Mouse (Mus musculus) CH12.LX (cell line): ENCODE results near the gene Arsb. TPM values are rescaled to one million over a fixed set of nuclear protein-coding genes. Genes with fewer than 3 reads are reported as not detected.

Experiments
- DNase-seq: peaks from one replicate; pipeline ENCODE4 v3.0.0-alpha.2; 2013; ENCODE audit errors: extremely low read depth
- H3K27ac ChIP-seq: 2 replicates; pipeline ENCODE4 v1.5.1; 2012; ENCODE audit warnings: low read depth, mild to moderate bottlenecking, control low read depth, moderate library complexity; ENCODE audit not compliant: insufficient read depth
- H3K27me3 ChIP-seq: replicated peaks from 2 replicates; pipeline ENCODE3; 2012; ENCODE audit warnings: inconsistent platforms
- H3K36me3 ChIP-seq, 2 experiments: replicated peaks in 1 of 2; 2 replicates each; pipeline versions ENCODE3 to v1.6.1; 2012; ENCODE audit warnings: inconsistent platforms in 1 of 2, low read length in 1 of 2, mild to moderate bottlenecking in 1 of 2, mixed read lengths in 1 of 2, moderate library complexity in 1 of 2; ENCODE audit not compliant: control insufficient read depth in 1 of 2, insufficient read depth in 1 of 2
- H3K4me1 ChIP-seq, 2 experiments: 2 replicates each; pipeline ENCODE4 v1.6.1; 2012; ENCODE audit warnings: inconsistent platforms in 1 of 2, moderate library complexity in 1 of 2; ENCODE audit not compliant: insufficient read depth in 2 of 2, control insufficient read depth in 1 of 2
- H3K4me2 ChIP-seq: 2 replicates; pipeline ENCODE4 v1.6.1; 2012; ENCODE audit warnings: low read depth, mild to moderate bottlenecking, control low read depth; ENCODE audit not compliant: poor library complexity, insufficient read depth, severe bottlenecking
- H3K4me3 ChIP-seq, 3 experiments: fragments of 150-350 bp in 1 of 3; sonication (generic) in 1 of 3; replicated peaks in 1 of 3; 2 replicates each; pipeline versions ENCODE3 to v1.5.1; 2011 to 2012; ENCODE audit warnings: low read depth in 2 of 3, low read length in 2 of 3, mild to moderate bottlenecking in 2 of 3, moderate library complexity in 2 of 3, control low read depth in 1 of 3, improper control_type of control experiment in 1 of 3, inconsistent platforms in 1 of 3, mixed read lengths in 1 of 3; ENCODE audit not compliant: poor library complexity in 1 of 3
- H3K79me2 ChIP-seq: replicated peaks from 2 replicates; pipeline ENCODE4 v1.6.1; 2012; ENCODE audit warnings: mild to moderate bottlenecking, moderate library complexity; ENCODE audit not compliant: control insufficient read depth, poor library complexity, insufficient read depth, severe bottlenecking; ENCODE audit errors: extremely low read depth
- H3K9ac ChIP-seq: 2 replicates; pipeline ENCODE4 v1.6.1; 2012; ENCODE audit warnings: low read depth, mild to moderate bottlenecking, control low read depth, moderate library complexity; ENCODE audit not compliant: insufficient read depth
- H3K9me3 ChIP-seq: replicated peaks from 2 replicates; pipeline ENCODE3; 2012; ENCODE audit warnings: low read length, inconsistent platforms, mixed read lengths
- BHLHE40 ChIP-seq: IDR thresholded peaks from 2 replicates; pipeline ENCODE4 v1.6.1; 2011; ENCODE audit warnings: mild to moderate bottlenecking, low read depth, low read length, improper control_type of control experiment
- E2F4 ChIP-seq: IDR thresholded peaks from 2 replicates; pipeline ENCODE4 v1.6.1; 2011; ENCODE audit warnings: low read depth, low read length, improper control_type of control experiment; ENCODE audit not compliant: insufficient replicate concordance
- ELF1 ChIP-seq: IDR thresholded peaks from 2 replicates; pipeline ENCODE4 v1.6.1; 2014; ENCODE audit warnings: low read depth, mild to moderate bottlenecking, inconsistent platforms, low read length, improper control_type of control experiment
- EP300 ChIP-seq: IDR thresholded peaks from 2 replicates; pipeline ENCODE4 v1.6.1; 2011; ENCODE audit warnings: low read length, improper control_type of control experiment
- ETS1 ChIP-seq: conservative IDR thresholded peaks from 2 replicates; pipeline ENCODE4 v1.6.1; 2012; ENCODE audit warnings: low read depth, mild to moderate bottlenecking, inconsistent platforms, low read length, improper control_type of control experiment, moderate library complexity
- GABPA ChIP-seq: IDR thresholded peaks from 2 replicates; pipeline ENCODE4 v1.6.1; 2012; ENCODE audit warnings: low read depth, low read length, improper control_type of control experiment, inconsistent platforms; ENCODE audit not compliant: insufficient replicate concordance
- HCFC1 ChIP-seq: IDR thresholded peaks from 2 replicates; pipeline ENCODE4 v1.6.1; 2012; ENCODE audit warnings: low read depth, mild to moderate bottlenecking, inconsistent platforms, low read length, improper control_type of control experiment
- JUN ChIP-seq: IDR thresholded peaks from 2 replicates; pipeline ENCODE4 v1.6.1; 2011; ENCODE audit warnings: low read depth, mild to moderate bottlenecking, low read length, improper control_type of control experiment, moderate library complexity; ENCODE audit not compliant: insufficient read depth
- MAX ChIP-seq: IDR thresholded peaks from 2 replicates; pipeline ENCODE4 v1.6.1; 2011; ENCODE audit warnings: low read length, improper control_type of control experiment
- MXI1 ChIP-seq: IDR thresholded peaks from 2 replicates; pipeline ENCODE4 v1.6.1; 2011; ENCODE audit warnings: mild to moderate bottlenecking, low read depth, low read length, improper control_type of control experiment
- MYC ChIP-seq: IDR thresholded peaks from 2 replicates; pipeline ENCODE4 v1.6.1; 2011; ENCODE audit warnings: low read depth, mild to moderate bottlenecking, improper control_type of control experiment, low read length
- NELFE ChIP-seq: IDR thresholded peaks from 2 replicates; pipeline ENCODE4 v1.6.1; 2011; ENCODE audit warnings: low read depth, low read length, improper control_type of control experiment
- NRF1 ChIP-seq: IDR thresholded peaks from 2 replicates; pipeline ENCODE4 v1.6.1; 2014; ENCODE audit warnings: low read depth, mild to moderate bottlenecking, inconsistent platforms, low read length, improper control_type of control experiment, moderate library complexity
- PAX5 ChIP-seq: IDR thresholded peaks from 2 replicates; pipeline ENCODE4 v1.6.1; 2012; ENCODE audit warnings: low read length, inconsistent platforms, mixed read lengths
- SIN3A ChIP-seq: IDR thresholded peaks from 2 replicates; pipeline ENCODE4 v1.6.1; 2012; ENCODE audit warnings: low read length, improper control_type of control experiment, inconsistent platforms
- UBTF ChIP-seq: IDR thresholded peaks from 2 replicates; pipeline ENCODE4 v1.6.1; 2012; ENCODE audit warnings: low read depth, mild to moderate bottlenecking, inconsistent platforms, low read length, improper control_type of control experiment, moderate library complexity
- ZC3H11A ChIP-seq: IDR thresholded peaks from 2 replicates; pipeline ENCODE4 v1.6.1; 2012; ENCODE audit warnings: low read depth, mild to moderate bottlenecking, inconsistent platforms, low read length, improper control_type of control experiment
- ZMIZ1 ChIP-seq: IDR thresholded peaks from 2 replicates; pipeline ENCODE4 v1.6.1; 2012; ENCODE audit warnings: low read depth, mild to moderate bottlenecking, inconsistent platforms, low read length, improper control_type of control experiment
- dilution Hi-C: fragments of 300-500 bp; cut with MboI; formaldehyde crosslinking; loops from 2 replicates; pipeline ENCODE4 v1.14.3; 2020; ENCODE audit warnings: low sequenced_read_pairs; ENCODE audit not compliant: extremely low pct_unique_long_range_greater_than_20kb, extremely low pct_ligation_motif_present
- in situ Hi-C: fragments of 300-500 bp; cut with MboI; formaldehyde crosslinking; loops from 3 replicates; pipeline ENCODE4 v1.14.3; 2019; ENCODE audit warnings: low sequenced_read_pairs, low pct_ligation_motif_present, low pct_unique_long_range_greater_than_20kb, mixed read lengths
- polyA plus RNA-seq: library from polyadenylated mRNA; unstranded; fragments of >175 nt; gene quantifications from 2 replicates; pipeline ENCODE4 v1.2.1, GENCODE M21; 2012; ENCODE audit warnings: low read depth; ENCODE audit not compliant: insufficient read length
- total RNA-seq, 2 experiments: library from RNA; depleted of rRNA; stranded (reverse); fragments of 300-350 nt in 1 of 2; fragments of >200 nt in 1 of 2; gene quantifications; 2 replicates each; pipeline ENCODE4 v1.2.3; 2012 to 2014

Gene Arsb
- total and polyA plus RNA-seq, 3 experiments = 1.0 to 9.8 (median 2.0) TPM

DNA sequence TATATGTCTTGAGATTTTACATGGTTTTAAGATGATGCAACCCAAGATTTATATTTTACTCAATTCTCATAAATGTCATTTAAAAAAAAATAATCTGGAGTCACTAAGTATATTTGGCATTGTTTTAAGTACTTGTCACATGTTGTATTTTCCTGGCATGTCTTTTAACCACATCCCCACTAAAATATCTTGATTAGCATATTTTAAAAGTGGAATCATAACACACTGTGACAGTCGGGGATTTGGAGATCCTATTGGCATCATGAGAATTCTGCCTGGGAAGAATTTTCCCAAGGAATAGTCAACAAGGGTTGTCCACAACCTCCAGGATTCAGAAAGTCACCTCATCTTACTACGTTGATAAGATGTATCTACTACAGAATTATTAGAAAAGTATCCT lies 106.5 kb downstream of the Arsb start:
- no peak overlapping the region for H3K9ac ChIP-seq
- no peak overlapping the region for H3K4me2 ChIP-seq
- H3K27ac ChIP-seq = no peak overlapping the region
- no peaks in the 10 kb centered on the region for H3K79me2 ChIP-seq
- TF ChIP-seq MYC (no peak), NELFE (no peak)
- H3K36me3 ChIP-seq = peaks cover 0 to 1% of the 10 kb centered on the region in 2 experiments
- DNase-seq = no peak
- no peak overlapping the region for H3K4me3 ChIP-seq
- H3K9me3 ChIP-seq = no peaks in the 10 kb centered on the region
- peaks cover 0 to 7% of the 10 kb centered on the region in 2 experiments; a peak in 2 of 4 replicates for H3K4me1 ChIP-seq
- H3K27me3 ChIP-seq = no peaks in the 10 kb centered on the region
- in situ Hi-C loops = no loop called here
- dilution Hi-C loops = no loop called here

- in situ Hi-C loops = no loop called here
- no peak overlapping the region for H3K4me3 ChIP-seq
- H3K27me3 ChIP-seq = no peaks in the 10 kb centered on the region
- DNase-seq = no peak
- TF ChIP-seq BHLHE40 (no peak), SIN3A (no peak), E2F4 (no peak), PAX5 (no peak), MXI1 (no peak), ELF1 (no peak), MYC (no peak), ZC3H11A (no peak), ZMIZ1 (no peak), EP300 (no peak), HCFC1 (no peak), MAX (no peak), ETS1 (no peak), GABPA (no peak), NRF1 (no peak), UBTF (no peak), JUN (no peak)
- TF ChIP-seq, all 38 proteins: peak for 0
- peaks cover 0 to 1% of the 10 kb centered on the region in 2 experiments for H3K36me3 ChIP-seq
- no peaks in the 10 kb centered on the region for H3K79me2 ChIP-seq
- no peak overlapping the region for H3K9ac ChIP-seq
- H3K4me2 ChIP-seq = no peak overlapping the region
- H3K27ac ChIP-seq = no peak overlapping the region
- dilution Hi-C loops = no loop called here
- no peaks in the 10 kb centered on the region for H3K9me3 ChIP-seq
- H3K4me1 ChIP-seq = peaks cover 0 to 7% of the 10 kb centered on the region in 2 experiments; a peak in 2 of 4 replicates
Observed at GRCm38 (mm10) chr13:93879426-93879825, 108.0 kb downstream of the Arsb start.
